Mouse (Mus musculus): ENCODE measurements around the gene Cstb. TPM values are rescaled to one million over a fixed set of nuclear protein-coding genes. Genes with fewer than 3 reads are reported as not detected.

The Cstb gene
- total and polyA plus RNA-seq, 3 experiments = 71.9 to 76.7 TPM; not detected in 1

- Histone ChIP-seq H3K79me2 (ENCODE audit: control insufficient read depth, insufficient read depth, low read length, poor library complexity) (peaks cover 17% of the 10 kb centered on the region; the same call in 1 of the 2 replicates), H3K36me3 (ENCODE audit: control insufficient read depth in 1 of 2, insufficient read depth in 2 of 2, low read length in 2 of 2) (peaks cover 0 to 6% of the 10 kb centered on the region in 2 experiments; a peak in 2 of 4 replicates), H3K9me3 (replicated peaks; ENCODE audit: insufficient read depth, low read length) (no peaks in the 10 kb centered on the region), H3K4me1 (ENCODE audit: control insufficient read depth in 1 of 2, insufficient read depth in 2 of 2, low read length in 2 of 2) (no peaks in the 10 kb centered on the region), H3K9ac (ENCODE audit: control insufficient read depth, low read depth, low read length, poor library complexity, severe bottlenecking) (no peak overlapping the region), H3K27me3 (ENCODE audit: control insufficient read depth in 1 of 2, insufficient read depth in 2 of 2, low read length in 2 of 2) (no peaks in the 10 kb centered on the region), H3K4me3 (ENCODE audit: control insufficient read depth in 1 of 2, insufficient read depth in 1 of 2, low read depth in 2 of 2, low read length in 2 of 2) (no peak overlapping the region), H3K27ac (ENCODE audit: control insufficient read depth, low read depth, low read length) (no peak overlapping the region)
- no peak for TF ChIP-seq RCOR1 (IDR thresholded peaks at IDR 0.05; ENCODE audit: low read depth, low read length)
- TF ChIP-seq ETS1 (IDR thresholded peaks at IDR 0.05; ENCODE audit: low read depth, low read length) = no peak
- no peak for TF ChIP-seq NRF1 (IDR thresholded peaks at IDR 0.05; ENCODE audit: insufficient read depth, low read depth, low read length, poor library complexity, severe bottlenecking)
- TF ChIP-seq SMC3 (IDR thresholded peaks at IDR 0.05; ENCODE audit: low read depth, low read length) = no peak
- TF ChIP-seq ZC3H11A (IDR thresholded peaks at IDR 0.05; ENCODE audit: low read depth, low read length) = no peak
- no peak for DNase-seq (ENCODE audit: low read depth, low spot score)
Measured at GRCm38 (mm10) chr10:78452641-78453040, 27.2 kb downstream of the Cstb start.

GRCm38 (mm10) chr10:78456696-78457095 lies 31.2 kb downstream of the Cstb start:
- TF ChIP-seq TBP (IDR thresholded peaks at IDR 0.05; ENCODE audit: low read depth, low read length) = no peak
- TF ChIP-seq GABPA (IDR thresholded peaks at IDR 0.05; ENCODE audit: low read depth, low read length) = no peak
- TF ChIP-seq MAX (IDR thresholded peaks at IDR 0.05; ENCODE audit: low read length) = no peak
- no peak for TF ChIP-seq NELFE (IDR thresholded peaks at IDR 0.05; ENCODE audit: low read depth, low read length)
- no peak for TF ChIP-seq E2F4 (IDR thresholded peaks at IDR 0.05; ENCODE audit: borderline replicate concordance, low read depth, low read length)
- no peak for TF ChIP-seq ZC3H11A (IDR thresholded peaks at IDR 0.05; ENCODE audit: low read depth, low read length)
- TF ChIP-seq MAZ (IDR thresholded peaks at IDR 0.05; ENCODE audit: low read depth, low read length) = no peak
- TF ChIP-seq TAL1 (IDR thresholded peaks at IDR 0.05; ENCODE audit: low read length) = no peak
- TF ChIP-seq BHLHE40 (IDR thresholded peaks at IDR 0.05; ENCODE audit: borderline replicate concordance, low read depth, low read length) = no peak
- no peak for TF ChIP-seq MAFK (IDR thresholded peaks at IDR 0.05; ENCODE audit: borderline replicate concordance, low read depth, low read length)
- no peak for TF ChIP-seq POLR2A (IDR thresholded peaks at IDR 0.05; ENCODE audit: control insufficient read depth in 1 of 2, insufficient read depth in 1 of 2, low read depth in 1 of 2, low read length in 2 of 2, poor library complexity in 1 of 2)
- no peak for TF ChIP-seq POLR2AphosphoS5 (IDR thresholded peaks at IDR 0.05; ENCODE audit: borderline replicate concordance, low read depth, low read length)
- no peak for TF ChIP-seq JUND (IDR thresholded peaks at IDR 0.05; ENCODE audit: low read depth, low read length)
- no peak for TF ChIP-seq MYC (IDR thresholded peaks at IDR 0.05; ENCODE audit: low read depth, low read length)
- no peak for TF ChIP-seq UBTF (IDR thresholded peaks at IDR 0.05; ENCODE audit: borderline replicate concordance, insufficient read depth, low read depth, low read length)
- no peak for TF ChIP-seq CTCF (IDR thresholded peaks at IDR 0.05 in 2 of 3, conservative IDR thresholded peaks at IDR 0.05 in 1 of 3; ENCODE audit: control insufficient read depth in 1 of 3, insufficient read depth in 1 of 3, low read depth in 2 of 3, low read length in 3 of 3, poor library complexity in 1 of 3, severe bottlenecking in 1 of 3)
- no peak for DNase-seq (ENCODE audit: low read depth, low spot score)
- no peak overlapping the region for H3K27ac ChIP-seq (ENCODE audit: control insufficient read depth, low read depth, low read length)
- H3K79me2 ChIP-seq (ENCODE audit: control insufficient read depth, insufficient read depth, low read length, poor library complexity) = peaks cover 34% of the 10 kb centered on the region
- H3K9me3 ChIP-seq (replicated peaks; ENCODE audit: insufficient read depth, low read length) = no peaks in the 10 kb centered on the region
- H3K4me1 ChIP-seq (ENCODE audit: control insufficient read depth in 1 of 2, insufficient read depth in 2 of 2, low read length in 2 of 2) = no peaks in the 10 kb centered on the region
- H3K9ac ChIP-seq (ENCODE audit: control insufficient read depth, low read depth, low read length, poor library complexity, severe bottlenecking) = no peak overlapping the region
- H3K36me3 ChIP-seq (ENCODE audit: control insufficient read depth in 1 of 2, insufficient read depth in 2 of 2, low read length in 2 of 2) = no peaks in the 10 kb centered on the region
- H3K4me3 ChIP-seq (ENCODE audit: control insufficient read depth in 1 of 2, insufficient read depth in 1 of 2, low read depth in 2 of 2, low read length in 2 of 2) = no peak overlapping the region
- H3K27me3 ChIP-seq (ENCODE audit: control insufficient read depth in 1 of 2, insufficient read depth in 2 of 2, low read length in 2 of 2) = no peaks in the 10 kb centered on the region
